Mouse (Mus musculus): ENCODE measurements at regions not wholly inside any gene's neighbourhood (a gene's known extent, or its start where the extent isn't known, plus 50 kb on each side); places are given as distances from the start of the nearest gene placed in this dataset.

GRCm38 (mm10) chr8:8115595-8116429, 545.2 kb downstream of the Efnb2 start:
- Histone ChIP-seq H3K9ac (ENCODE audit: insufficient read depth, low read depth, low read length, poor library complexity, severe bottlenecking) (no peak overlapping the region), H3K4me1 (ENCODE audit: control insufficient read depth in 2 of 2, insufficient read depth in 2 of 2, low read length in 2 of 2, poor library complexity in 1 of 2) (no peaks in the 10 kb centered on the region), H3K4me3 (ENCODE audit: insufficient read depth in 1 of 2, low read depth in 1 of 2, low read length in 2 of 2, poor library complexity in 1 of 2, severe bottlenecking in 1 of 2) (no peak overlapping the region), H3K9me3 (ENCODE audit: control insufficient read depth, insufficient read depth, low read depth, low read length) (no peaks in the 10 kb centered on the region), H3K36me3 (ENCODE audit: control insufficient read depth, insufficient read depth, low read length, poor library complexity, severe bottlenecking) (no peaks in the 10 kb centered on the region), H3K27ac (ENCODE audit: insufficient read depth, low read depth, low read length, poor library complexity, severe bottlenecking) (no peak overlapping the region)
- no peak for TF ChIP-seq ZNF384 (IDR thresholded peaks at IDR 0.05; ENCODE audit: low read depth, low read length)
- TF ChIP-seq CHD2 (IDR thresholded peaks at IDR 0.05; ENCODE audit: low read depth, low read length) = no peak
- no peak for TF ChIP-seq HCFC1 (IDR thresholded peaks at IDR 0.05; ENCODE audit: borderline replicate concordance, insufficient read depth, low read length)
- no peak for TF ChIP-seq ZC3H11A (IDR thresholded peaks at IDR 0.05; ENCODE audit: borderline replicate concordance, low read depth, low read length)
- no peak for TF ChIP-seq MAFK (IDR thresholded peaks at IDR 0.05; ENCODE audit: insufficient read depth, low read depth, low read length)
- in situ Hi-C loops (cut with MboI; ENCODE audit: low sequenced_read_pairs in 2 of 2, unreplicated experiment in 2 of 2) = no loop called here
- DNase-seq (ENCODE audit: low read depth, low spot score) = no peak

- no peaks in the 10 kb centered on the region for H3K36me3 ChIP-seq (ENCODE audit: control insufficient read depth, insufficient read depth, low read length, poor library complexity, severe bottlenecking)
- TF ChIP-seq ZC3H11A (IDR thresholded peaks at IDR 0.05; ENCODE audit: borderline replicate concordance, low read depth, low read length) (no peak), HCFC1 (IDR thresholded peaks at IDR 0.05; ENCODE audit: borderline replicate concordance, insufficient read depth, low read length) (no peak), CHD2 (IDR thresholded peaks at IDR 0.05; ENCODE audit: low read depth, low read length) (no peak), ZNF384 (IDR thresholded peaks at IDR 0.05; ENCODE audit: low read depth, low read length) (no peak), MAFK (IDR thresholded peaks at IDR 0.05; ENCODE audit: insufficient read depth, low read depth, low read length) (no peak)
- in situ Hi-C loops (cut with MboI; ENCODE audit: low sequenced_read_pairs in 2 of 2, unreplicated experiment in 2 of 2) = no loop called here
- no peak overlapping the region for H3K27ac ChIP-seq (ENCODE audit: insufficient read depth, low read depth, low read length, poor library complexity, severe bottlenecking)
- DNase-seq (ENCODE audit: low read depth, low spot score) = no peak
- H3K4me3 ChIP-seq (ENCODE audit: insufficient read depth in 1 of 2, low read depth in 1 of 2, low read length in 2 of 2, poor library complexity in 1 of 2, severe bottlenecking in 1 of 2) = no peak overlapping the region
- H3K9ac ChIP-seq (ENCODE audit: insufficient read depth, low read depth, low read length, poor library complexity, severe bottlenecking) = no peak overlapping the region
- H3K4me1 ChIP-seq (ENCODE audit: control insufficient read depth in 2 of 2, insufficient read depth in 2 of 2, low read length in 2 of 2, poor library complexity in 1 of 2) = no peaks in the 10 kb centered on the region
- H3K9me3 ChIP-seq (ENCODE audit: control insufficient read depth, insufficient read depth, low read depth, low read length) = no peaks in the 10 kb centered on the region
These were observed 546.4 kb downstream of the Efnb2 start for GRCm38 (mm10) chr8:8114604-8115003.

- no peak for TF ChIP-seq ZNF384 (IDR thresholded peaks at IDR 0.05; ENCODE audit: low read depth, low read length)
- TF ChIP-seq ZC3H11A (IDR thresholded peaks at IDR 0.05; ENCODE audit: borderline replicate concordance, low read depth, low read length) = no peak
- no peak for TF ChIP-seq HCFC1 (IDR thresholded peaks at IDR 0.05; ENCODE audit: borderline replicate concordance, insufficient read depth, low read length)
- no peak for DNase-seq (ENCODE audit: low read depth, low spot score)
- Histone ChIP-seq H3K27ac (ENCODE audit: insufficient read depth, low read depth, low read length, poor library complexity, severe bottlenecking) (no peak overlapping the region), H3K9ac (ENCODE audit: insufficient read depth, low read depth, low read length, poor library complexity, severe bottlenecking) (no peak overlapping the region), H3K4me3 (ENCODE audit: insufficient read depth in 1 of 2, low read depth in 1 of 2, low read length in 2 of 2, poor library complexity in 1 of 2, severe bottlenecking in 1 of 2) (no peak overlapping the region), H3K36me3 (ENCODE audit: control insufficient read depth, insufficient read depth, low read length, poor library complexity, severe bottlenecking) (no peaks in the 10 kb centered on the region), H3K9me3 (ENCODE audit: control insufficient read depth, insufficient read depth, low read depth, low read length) (no peaks in the 10 kb centered on the region), H3K4me1 (ENCODE audit: control insufficient read depth in 2 of 2, insufficient read depth in 2 of 2, low read length in 2 of 2, poor library complexity in 1 of 2) (no peaks in the 10 kb centered on the region)
- in situ Hi-C loops (cut with MboI; ENCODE audit: low sequenced_read_pairs in 2 of 2, unreplicated experiment in 2 of 2) = no loop called here
These were observed 551.2 kb downstream of the Efnb2 start for GRCm38 (mm10) chr8:8109785-8110350.

- Histone ChIP-seq H3K27ac (ENCODE audit: insufficient read depth, low read depth, low read length, poor library complexity, severe bottlenecking) (no peak overlapping the region), H3K4me1 (ENCODE audit: control insufficient read depth in 2 of 2, insufficient read depth in 2 of 2, low read length in 2 of 2, poor library complexity in 1 of 2) (no peaks in the 10 kb centered on the region), H3K36me3 (ENCODE audit: control insufficient read depth, insufficient read depth, low read length, poor library complexity, severe bottlenecking) (no peaks in the 10 kb centered on the region), H3K9ac (ENCODE audit: insufficient read depth, low read depth, low read length, poor library complexity, severe bottlenecking) (no peak overlapping the region), H3K9me3 (ENCODE audit: control insufficient read depth, insufficient read depth, low read depth, low read length) (no peaks in the 10 kb centered on the region), H3K4me3 (ENCODE audit: insufficient read depth in 1 of 2, low read depth in 1 of 2, low read length in 2 of 2, poor library complexity in 1 of 2, severe bottlenecking in 1 of 2) (no peak overlapping the region)
- DNase-seq (ENCODE audit: low read depth, low spot score) = no peak
- TF ChIP-seq ZC3H11A (IDR thresholded peaks at IDR 0.05; ENCODE audit: borderline replicate concordance, low read depth, low read length) = no peak
- in situ Hi-C loops (cut with MboI; ENCODE audit: low sequenced_read_pairs in 2 of 2, unreplicated experiment in 2 of 2) = no loop called here
These were observed 557.5 kb downstream of the Efnb2 start for GRCm38 (mm10) chr8:8103492-8103891.

Measured in ES-E14 (cell line).